7 mouse cellular contexts compared by ENCODE assay signal in the genomic region with DNA sequence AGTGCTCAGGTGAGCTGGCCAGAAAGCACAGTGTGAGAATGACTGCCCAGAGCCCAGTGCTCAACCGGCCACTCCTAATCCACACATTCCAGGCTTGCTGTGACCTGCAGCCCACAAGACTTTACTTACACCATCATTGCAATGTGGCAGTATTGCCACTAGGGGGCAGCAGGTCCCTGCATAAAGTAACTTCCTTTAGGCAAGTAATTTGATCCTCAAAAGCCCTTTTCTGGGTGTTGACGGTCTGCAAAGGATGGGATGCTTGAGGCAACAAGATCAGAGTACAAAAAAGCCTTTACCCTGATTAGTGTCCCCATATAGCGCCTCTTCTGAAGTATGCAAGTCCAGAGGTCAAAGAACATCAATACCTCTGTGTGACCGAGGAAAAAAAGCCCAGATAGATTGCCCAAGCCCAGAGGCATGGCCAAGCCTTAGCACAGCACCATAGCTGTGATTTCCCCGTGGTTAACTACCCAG.
A peak's percentile ranks its signal among the peaks of the same experiment; 100 is the strongest.
DNase-seq lines count a peak whose midpoint lies in the region; ATAC-seq and TF ChIP-seq lines count a peak whose summit lies in the region.

No protein-coding gene starts in this region.

- no peak overlapping the region for H3K4me3 ChIP-seq in cortical plate, adult 2 months (ENCODE audit: insufficient read depth, low read length)
- no peak overlapping the region for H3K4me3 ChIP-seq in intestine, postnatal 0 days (ENCODE audit: low read depth, low read length)
- H3K4me3 ChIP-seq in midbrain, embryonic 15.5 days = no peak overlapping the region

- no peak overlapping the region for H3K27ac ChIP-seq in cortical plate, adult 2 months (ENCODE audit: insufficient read depth, low read length)
- H3K27ac ChIP-seq in intestine, postnatal 0 days (ENCODE audit: low read depth, low read length) = no peak overlapping the region
- H3K27ac ChIP-seq in midbrain, embryonic 15.5 days = no peak overlapping the region

- no peak overlapping the region for H3K9ac ChIP-seq in intestine, postnatal 0 days (ENCODE audit: low read depth, low read length)
- no peak overlapping the region for H3K9ac ChIP-seq in midbrain, embryonic 15.5 days

- no peak for TF ChIP-seq POLR2A in cortical plate, adult 2 months (IDR thresholded peaks at IDR 0.05; ENCODE audit: extremely low read depth, insufficient read depth, low read length)

- no peaks in the 10 kb centered on the region for H3K36me3 ChIP-seq in intestine, postnatal 0 days (ENCODE audit: control insufficient read depth, insufficient read depth)
- H3K36me3 ChIP-seq in midbrain, embryonic 15.5 days (replicated peaks) = no peaks in the 10 kb centered on the region

- TF ChIP-seq CTCF in cortical plate, adult 2 months (IDR thresholded peaks at IDR 0.05; ENCODE audit: extremely low read depth, insufficient read depth, low read length) = peak; percentile 87
- TF ChIP-seq CTCF in intestine, postnatal 0 days (IDR thresholded peaks at IDR 0.05; ENCODE audit: low read depth) = peak; percentile 97

- DNase-seq in adrenal gland, adult 18-20 months (ENCODE audit: low spot score in 2 of 2) = peak; percentile 74 to 76
- DNase-seq in gastrocnemius, postnatal 10 days = peak; percentile 74
- peak; percentile 65 to 77 for DNase-seq in left cerebral cortex, postnatal 36 days (ENCODE audit: low spot score in 2 of 2)
- DNase-seq in spleen, adult 18-20 months = peak; percentile 17 to 68

- ATAC-seq in intestine, postnatal 0 days = peak; percentile 81
- peak; percentile 79 for ATAC-seq in midbrain, embryonic 15.5 days (replicated peaks)

- intact Hi-C loops in left cerebral cortex, postnatal 36 days (cut with DNase I) = loop anchor here (5.0 to 10.0 kb wide), 2 partner anchors 227 to 829 kb away; no protein-coding TSS in a partner anchor

- H3K4me1 ChIP-seq in cortical plate, adult 2 months (ENCODE audit: control insufficient read depth, insufficient read depth, low read length) = no peaks in the 10 kb centered on the region
- no peaks in the 10 kb centered on the region for H3K4me1 ChIP-seq in intestine, postnatal 0 days (replicated peaks; ENCODE audit: control insufficient read depth, insufficient read depth, low read length)
- H3K4me1 ChIP-seq in midbrain, embryonic 15.5 days = no peaks in the 10 kb centered on the region

- no peaks in the 10 kb centered on the region for H3K9me3 ChIP-seq in intestine, postnatal 0 days (ENCODE audit: control insufficient read depth)
- H3K9me3 ChIP-seq in midbrain, embryonic 15.5 days = 0 out of 2 replicates have a peak, but pooled peaks cover 4% of the 10 kb centered on the region

- 9% methylated on average over 5 of the region's 5 CpGs for WGBS in intestine, postnatal 0 days
- WGBS in midbrain, embryonic 15.5 days = 17% methylated on average over 5 of the region's 5 CpGs

- no peaks in the 10 kb centered on the region for H3K27me3 ChIP-seq in intestine, postnatal 0 days (replicated peaks; ENCODE audit: control insufficient read depth, insufficient read depth, low read length)
- no peaks in the 10 kb centered on the region for H3K27me3 ChIP-seq in midbrain, embryonic 15.5 days (replicated peaks)

- H3K4me2 ChIP-seq in intestine, postnatal 0 days (replicated peaks; ENCODE audit: low read depth) = no peak overlapping the region
- no peak overlapping the region for H3K4me2 ChIP-seq in midbrain, embryonic 15.5 days
